Mouse (Mus musculus) kidney, adult 10 weeks (tissue): ENCODE data around the gene Tbrg4. TPM values are rescaled to one million over a fixed set of nuclear protein-coding genes. Genes with fewer than 3 reads are reported as not detected.

Experiments
- polyA plus RNA-seq: library from polyadenylated mRNA; stranded (reverse); fragments of 350-450 nt; fragmentation: Illumina TruSeq; extraction: RNeasy Lipid Tissue Mini Kit (QIAGEN cat#74804); gene quantifications from one replicate; pipeline ENCODE4 v1.2.3, GENCODE M21; 2014; ENCODE audit warnings: low read depth, low replicate concordance

Tbrg4 gene
- polyA plus RNA-seq = 0.57 TPM

DNA sequence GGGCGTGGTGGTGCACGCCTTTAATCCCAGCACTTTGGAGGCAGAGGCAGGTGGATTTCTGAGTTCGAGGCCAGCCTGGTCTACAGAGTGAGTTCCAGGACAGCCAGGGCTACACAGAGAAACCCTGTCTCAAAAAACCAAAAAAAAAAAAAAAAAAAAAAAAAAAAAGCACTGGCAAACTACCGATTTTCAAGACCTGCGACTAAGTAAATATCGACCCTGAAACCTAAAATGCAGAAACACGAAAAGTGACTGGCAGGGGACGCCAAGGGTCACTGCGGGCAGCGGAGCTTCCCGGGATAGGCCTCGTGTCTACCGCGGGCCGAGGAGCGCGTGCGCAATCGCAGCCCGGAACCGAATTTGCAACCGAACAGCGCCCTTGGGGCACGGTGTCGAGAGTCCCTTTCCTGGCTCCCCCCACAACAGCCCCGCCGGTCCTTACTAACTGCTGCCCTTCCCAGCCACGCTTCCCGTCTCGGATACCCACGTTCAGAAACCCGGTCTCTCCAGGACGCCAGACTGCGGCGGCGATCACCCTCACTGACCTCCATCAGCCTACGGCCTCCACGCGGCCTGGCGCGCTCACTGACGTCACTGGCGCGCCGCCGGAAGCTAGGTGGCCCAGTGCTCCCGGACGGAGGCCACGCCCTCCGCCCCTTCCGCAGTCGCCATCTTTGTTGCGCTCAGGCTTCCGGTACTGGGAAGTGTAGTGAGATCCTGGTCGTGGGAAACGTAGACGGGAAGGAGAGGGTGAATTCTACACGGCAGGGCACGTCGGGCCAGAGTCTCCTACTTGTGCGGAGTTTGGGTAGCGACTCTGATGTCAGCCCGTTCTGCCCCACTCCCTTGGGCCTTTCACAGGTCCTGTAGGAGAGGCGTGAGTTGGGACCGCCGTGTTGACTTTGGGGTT is at the start of gene Tbrg4:
Gene Tbrg4, minus strand, starts transcription at position 590 of the 910 bp plus-strand sequence.

DNA sequence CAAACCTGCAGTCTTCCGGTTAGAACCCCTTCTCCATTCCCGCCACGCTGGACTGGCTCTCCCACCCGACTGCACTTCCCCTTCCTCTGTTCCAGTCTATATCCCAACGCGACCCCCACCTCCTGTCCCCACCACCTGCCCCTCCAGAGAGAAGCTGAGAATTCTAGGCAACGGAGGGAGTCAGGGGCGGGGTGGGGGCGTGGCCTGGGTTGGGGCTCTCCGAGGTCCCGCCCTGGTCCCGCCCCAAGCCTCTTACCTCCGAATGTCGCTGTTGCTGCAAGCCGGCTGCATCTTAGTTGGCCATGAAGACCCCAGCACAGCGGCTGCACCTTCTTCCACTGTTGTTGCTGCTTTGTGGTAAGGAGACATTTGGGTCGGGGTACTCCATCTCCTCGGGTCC is 32.4 kb upstream of the Tbrg4 start, which contains the start of gene Ramp3:
Gene Ramp3, plus strand, starts transcription at position 251 of the 400 bp plus-strand sequence.

DNA sequence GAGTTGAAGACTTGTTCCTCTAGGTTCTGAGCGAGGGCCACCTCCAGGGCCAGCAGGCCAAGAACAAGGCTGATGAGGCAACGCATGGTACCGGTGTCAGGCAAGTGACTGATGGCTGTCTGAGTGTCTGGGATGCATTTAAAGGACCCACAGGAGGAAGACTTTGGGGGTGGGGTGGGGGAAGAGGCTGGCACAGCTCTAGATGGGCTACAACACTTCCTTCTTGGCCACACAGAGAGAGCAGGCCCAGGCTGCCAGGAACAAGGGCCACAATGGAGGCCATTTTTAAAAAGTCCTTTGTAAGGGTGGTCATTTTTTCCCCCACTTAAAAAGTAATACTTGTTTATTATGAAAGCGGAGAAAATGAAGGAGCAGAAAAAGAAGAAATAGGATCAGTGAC is 12.7 kb upstream of the Tbrg4 start, which contains the start of gene Wap:
Gene Wap, minus strand, starts transcription at position 101 of the 400 bp plus-strand sequence.

DNA sequence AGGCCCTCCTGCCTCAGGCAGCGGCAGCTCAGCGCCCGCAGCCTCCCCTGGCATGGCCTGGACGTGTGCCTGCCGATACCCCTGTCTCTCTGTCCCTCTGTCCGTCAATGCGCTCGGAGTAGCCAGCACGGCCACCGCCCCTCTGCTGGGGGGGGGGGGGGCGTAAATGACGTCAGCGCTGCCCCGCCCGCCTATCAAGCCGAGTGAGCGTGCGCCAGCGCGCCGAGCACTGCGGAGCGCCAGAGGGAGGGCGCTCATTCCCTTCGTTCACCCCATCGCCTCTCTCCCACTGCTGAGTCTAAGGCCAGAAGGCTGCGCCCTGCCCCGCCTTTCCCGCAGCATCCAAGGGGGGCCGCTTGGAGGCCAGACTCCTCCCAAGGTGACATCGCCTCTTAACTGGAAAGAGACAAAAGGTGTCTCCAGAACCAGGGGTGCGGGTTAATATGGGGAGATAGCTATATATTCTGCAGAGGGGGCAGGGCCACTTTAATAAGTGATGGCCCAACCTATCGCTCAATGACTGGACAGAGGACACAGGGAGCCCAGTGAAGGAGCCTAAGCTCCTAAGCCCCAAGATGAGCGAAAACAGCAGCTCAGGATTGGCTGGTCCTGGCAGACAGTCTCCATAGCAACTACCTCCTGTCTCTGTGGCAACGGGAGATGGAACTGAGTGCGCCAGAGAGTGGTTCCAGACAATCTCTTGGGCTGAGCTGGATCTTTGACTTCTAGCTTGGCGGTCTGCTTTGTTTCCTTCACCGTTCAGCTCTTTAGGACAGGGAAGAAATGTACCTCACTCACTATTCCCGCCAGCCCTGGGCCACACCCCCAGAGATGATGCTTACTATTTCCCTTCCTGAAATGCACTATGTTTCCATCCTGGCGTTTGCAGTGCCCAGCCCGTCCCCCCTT is 20.1 kb downstream of the Tbrg4 start, which contains the start of gene Nacad:
Gene Nacad, minus strand, starts transcription at position 563 of the 909 bp plus-strand sequence.

Other genes with a start within 250 kb of the Tbrg4 start
- 0.81 TPM for gene Zmiz2, start 237.0 kb downstream of the Tbrg4 start, polyA plus RNA-seq
- 1,414 TPM for gene Ppia, start 210.6 kb downstream of the Tbrg4 start, polyA plus RNA-seq
- gene H2afv, start 181.6 kb downstream of the Tbrg4 start, polyA plus RNA-seq = 19.9 TPM
- 101 TPM for gene Purb, start 150.2 kb downstream of the Tbrg4 start, polyA plus RNA-seq
- gene Myo1g, start 105.1 kb downstream of the Tbrg4 start, polyA plus RNA-seq = not detected
- gene Ccm2, start 79.2 kb downstream of the Tbrg4 start, polyA plus RNA-seq = 0.81 TPM
- not detected for gene Nacad, start 20.0 kb downstream of the Tbrg4 start, polyA plus RNA-seq
- not detected for gene Wap, start 12.6 kb upstream of the Tbrg4 start, polyA plus RNA-seq
- gene Ramp3, start 32.5 kb upstream of the Tbrg4 start, polyA plus RNA-seq = not detected
- not detected for gene Gm11983, start 211.6 kb upstream of the Tbrg4 start, polyA plus RNA-seq